Mouse (Mus musculus) E14TG2a.4 (cell line): ENCODE measurements around the gene Tpbg.

ENCODE experiments used
- CTCF ChIP-seq: conservative IDR thresholded peaks from 2 replicates; pipeline ENCODE4 v1.5.1; 2014; ENCODE audit warnings: low read length
- NANOG ChIP-seq: IDR thresholded peaks from 2 replicates; pipeline ENCODE4 v1.6.1; 2014; ENCODE audit warnings: borderline replicate concordance, low read length, mixed read lengths

- TF ChIP-seq CTCF (no peak), NANOG (no peak)
These were observed 6.4 kb upstream of the Tpbg start for GRCm38 (mm10) chr9:85835521-85836425.
